Mouse (Mus musculus): Measurements from ENCODE around the gene Crk.
"Not testable (repeated sequence)": the region's sequence is repeated elsewhere in the genome, so short reads cannot be mapped to it uniquely, and the experiment has no call there.

Crk gene

DNA sequence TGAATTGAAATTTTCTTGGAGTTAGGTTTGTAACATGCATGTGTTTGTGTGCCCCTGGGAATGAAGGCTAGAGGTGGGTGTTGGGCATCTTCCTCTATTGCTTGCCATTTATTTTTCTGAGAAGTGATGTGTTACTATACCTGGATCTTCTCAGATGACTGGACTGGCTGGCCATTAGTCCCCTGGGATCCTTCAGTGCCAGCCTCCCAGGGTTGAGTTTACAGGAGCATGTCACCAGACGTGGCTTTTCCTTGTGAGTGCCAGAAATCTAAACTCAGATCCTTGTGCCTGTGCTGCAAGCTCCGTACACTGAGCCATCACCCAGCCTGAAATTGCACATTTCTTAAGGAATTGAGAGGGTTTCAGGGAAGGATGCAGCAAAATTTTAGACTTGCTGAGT lies 5.9 kb downstream of the Crk start:
- no peak for DNase-seq (ENCODE audit: low spot score in 2 of 2)

DNA sequence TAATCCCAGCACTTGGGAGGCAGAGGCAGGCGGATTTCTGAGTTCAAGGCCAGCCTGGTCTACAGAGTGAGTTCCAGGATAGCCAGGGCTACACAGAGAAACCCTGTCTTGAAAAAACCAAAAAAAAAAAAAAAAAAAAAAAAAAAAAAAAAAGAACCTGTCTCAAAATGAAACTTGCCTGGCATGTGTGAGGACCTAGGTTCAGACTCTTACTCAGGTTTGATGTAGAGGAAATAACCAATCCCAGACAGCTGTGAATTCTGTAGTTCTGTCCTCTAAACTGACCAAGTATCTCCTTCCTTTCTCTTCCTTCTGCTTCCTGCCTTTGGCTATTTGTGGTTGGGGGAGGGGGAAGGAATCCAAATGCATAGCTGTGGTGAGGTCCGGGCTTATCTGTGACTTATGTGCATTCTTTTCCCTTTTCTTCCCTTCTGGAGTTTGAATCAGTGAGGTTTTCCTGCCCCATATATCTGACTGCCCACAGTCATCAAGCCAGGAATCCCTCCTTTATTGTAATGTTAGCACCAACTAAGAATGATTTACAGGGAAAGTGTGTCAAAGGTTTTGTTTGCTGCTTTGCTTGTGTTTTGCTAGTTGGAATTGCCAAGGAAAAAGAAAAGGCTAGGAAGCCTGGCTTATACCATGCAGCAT lies 8.4 kb downstream of the Crk start:
- no peak for DNase-seq (ENCODE audit: low spot score in 2 of 2)

DNA sequence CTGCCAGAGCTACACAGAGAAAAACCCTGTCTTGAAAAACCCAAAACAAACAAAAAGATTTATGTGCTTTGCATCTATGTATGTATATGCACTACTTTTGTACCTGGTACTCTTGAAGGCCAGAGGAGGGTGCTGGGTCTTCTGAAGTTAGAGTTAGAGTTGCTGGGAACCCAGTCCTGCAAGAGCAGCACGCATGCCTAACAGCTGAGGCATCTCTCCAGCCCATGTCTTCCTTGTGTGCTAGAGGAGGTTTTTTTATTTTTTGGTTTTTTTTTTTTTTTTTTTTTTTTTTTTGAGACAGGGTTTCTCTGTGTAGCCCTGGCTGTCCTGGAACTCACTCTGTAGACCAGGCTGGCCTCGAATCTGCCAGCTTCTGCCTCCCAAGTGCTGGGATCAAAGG lies 9.1 kb downstream of the Crk start:
- no peak for DNase-seq (ENCODE audit: low spot score in 2 of 2)

DNA sequence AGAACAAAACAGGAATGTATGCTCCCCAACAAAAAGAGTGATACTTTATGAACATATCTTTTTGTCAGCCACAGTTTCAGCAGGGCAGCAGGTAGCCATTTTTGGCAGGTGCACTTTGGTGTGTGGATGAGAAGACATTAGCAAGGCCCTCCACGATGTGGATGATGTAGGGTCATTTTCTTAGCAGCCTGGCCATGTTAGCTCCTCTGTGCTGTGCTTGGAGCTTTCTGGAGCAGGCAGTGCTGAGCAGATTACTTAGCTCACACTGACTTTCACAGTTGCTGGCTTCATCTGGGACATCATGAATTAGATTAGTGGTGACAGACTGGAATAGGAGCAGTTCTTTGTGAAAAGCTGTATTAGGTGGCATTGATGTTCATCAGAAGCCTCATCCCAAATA lies 10.9 kb downstream of the Crk start:
- no peak for DNase-seq (ENCODE audit: low spot score in 2 of 2)

DNA sequence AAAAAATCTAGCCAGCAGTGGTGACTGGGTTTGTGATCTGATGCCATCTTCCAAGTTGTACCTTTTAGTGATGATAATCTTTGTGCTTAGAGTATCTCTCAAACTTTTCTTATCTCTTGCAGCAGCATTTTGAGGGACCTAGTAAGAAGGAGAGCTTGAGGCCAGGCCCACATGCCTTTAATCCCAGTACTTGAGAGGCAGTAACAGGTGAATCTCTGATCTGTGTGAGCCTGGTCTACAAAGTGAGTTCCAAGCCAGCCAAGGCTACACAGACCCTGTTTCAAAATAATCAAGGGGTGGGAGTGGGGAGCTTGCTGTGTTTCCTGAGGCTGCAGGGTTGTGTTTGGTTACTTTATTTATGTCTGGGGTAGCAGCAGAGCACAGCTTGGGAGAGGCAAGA lies 12.0 kb downstream of the Crk start:
- DNase-seq (ENCODE audit: low spot score in 2 of 2) = no peak

DNA sequence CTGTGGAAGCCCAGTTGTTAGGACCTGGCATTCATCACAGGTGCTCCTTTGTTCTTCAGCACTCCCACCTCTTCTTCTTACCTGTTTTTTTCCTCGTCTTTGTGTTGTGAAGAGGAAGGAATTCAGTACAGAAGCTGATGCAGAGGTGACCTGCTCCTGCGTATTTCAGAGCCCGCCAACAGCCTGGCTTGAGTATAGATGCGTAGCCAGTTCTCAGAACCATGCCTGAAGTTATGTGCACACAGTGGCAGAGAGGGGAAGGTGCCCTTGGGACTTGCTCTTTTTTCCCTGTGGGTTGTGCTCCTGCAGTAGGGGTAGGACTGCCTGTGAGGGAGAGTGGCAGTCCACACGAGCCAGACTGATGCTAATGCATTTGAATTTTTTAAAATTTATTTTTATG lies 14.5 kb downstream of the Crk start:
- DNase-seq (ENCODE audit: low spot score in 2 of 2) = no peak

DNA sequence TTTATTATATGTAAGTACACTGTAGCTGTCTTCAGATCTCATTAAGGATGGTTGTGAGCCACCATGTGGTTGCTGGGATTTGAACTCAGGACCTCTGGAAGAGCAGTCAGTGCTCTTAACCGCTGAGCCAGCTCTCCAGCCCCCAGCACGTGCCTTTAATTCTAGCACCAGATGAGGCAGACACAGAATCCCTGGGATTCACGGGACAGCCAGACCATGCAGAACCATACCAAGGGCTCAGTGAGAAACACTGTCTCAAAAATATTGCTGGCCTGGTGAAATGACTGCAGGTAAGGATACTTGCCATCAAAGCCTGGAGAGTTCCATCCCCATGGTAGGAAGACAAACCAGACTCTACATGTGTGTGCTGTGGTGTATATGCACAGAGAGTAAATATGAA lies 18.4 kb downstream of the Crk start:
- DNase-seq (ENCODE audit: low spot score in 2 of 2) = not testable (repeated sequence)

DNA sequence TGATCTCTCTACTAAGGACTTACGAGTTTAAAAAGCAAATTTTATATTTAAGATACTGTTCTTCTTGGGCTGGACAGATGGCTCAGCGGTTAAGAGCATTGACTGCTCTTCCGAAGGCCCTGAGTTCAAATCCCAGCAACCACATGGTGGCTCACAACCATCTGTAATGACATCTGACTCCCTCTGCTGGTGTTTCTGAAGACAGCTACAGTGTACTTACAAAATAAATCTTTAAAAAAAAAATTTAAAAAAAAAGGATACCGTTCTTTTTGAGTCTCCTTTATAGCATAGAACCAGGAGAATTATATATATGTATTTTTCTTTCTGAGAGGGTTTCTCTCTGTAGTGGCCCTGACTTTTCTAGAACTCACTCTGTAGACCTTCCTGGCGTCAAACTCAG lies 21.5 kb downstream of the Crk start:
- DNase-seq (ENCODE audit: low spot score in 2 of 2) = no peak

DNA sequence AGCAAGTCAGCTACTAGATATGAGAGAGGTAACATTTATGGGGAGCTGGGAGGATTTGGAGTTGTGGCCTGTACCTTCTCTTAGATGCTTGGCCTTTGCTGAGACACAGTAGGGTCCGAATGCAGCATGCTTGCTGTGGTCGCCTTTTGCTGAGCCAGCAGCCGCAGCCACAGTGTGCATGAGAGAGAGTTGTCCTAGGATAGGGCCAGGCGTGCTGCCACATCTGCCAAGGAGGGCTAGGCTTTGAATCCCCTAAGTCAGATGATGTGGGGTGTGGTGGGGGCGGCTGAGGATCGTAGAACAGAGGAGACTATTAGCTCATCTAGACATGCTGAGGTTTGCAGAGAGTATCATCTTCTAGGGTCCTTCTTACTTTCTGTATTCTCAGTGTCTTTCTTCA lies 23.7 kb downstream of the Crk start:
- no peak for DNase-seq (ENCODE audit: low spot score in 2 of 2)

DNA sequence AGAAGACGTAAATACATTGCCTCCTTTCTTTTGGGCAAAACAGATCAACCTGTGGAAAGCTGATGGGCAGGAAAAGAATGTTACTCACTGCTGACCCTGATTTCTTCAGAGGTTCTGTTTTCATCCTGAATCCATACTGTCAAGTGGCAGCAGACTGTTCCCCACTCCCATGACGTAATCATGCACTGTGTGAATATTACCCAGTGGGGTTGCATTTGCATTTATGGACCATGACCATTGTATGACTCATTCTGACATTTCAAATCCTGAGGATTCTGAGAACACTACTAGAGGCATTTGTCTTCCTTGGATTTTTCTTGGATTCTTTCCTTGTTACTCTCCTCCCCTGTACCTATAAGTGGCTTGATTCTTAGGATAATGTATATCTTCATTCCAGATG lies 24.7 kb downstream of the Crk start:
- no peak for DNase-seq (ENCODE audit: low spot score in 2 of 2)

DNA sequence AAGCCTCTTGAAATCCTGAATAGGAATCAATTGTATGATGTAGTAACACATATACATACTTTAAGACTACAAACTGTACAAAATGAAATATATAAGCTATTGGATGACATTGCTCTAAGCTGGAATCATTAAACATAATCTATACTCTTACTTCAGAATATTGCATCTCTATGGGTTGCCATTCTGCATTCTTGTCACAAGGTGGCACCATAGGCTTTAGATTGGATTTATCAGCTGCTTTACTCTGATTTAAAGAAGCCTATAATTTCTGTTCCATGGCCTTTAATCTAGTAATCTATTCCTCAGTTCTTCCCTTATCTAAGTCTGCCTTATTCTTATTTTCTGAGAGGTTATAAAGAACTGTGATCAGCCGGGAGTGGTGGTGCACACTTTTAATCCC lies 34.9 kb downstream of the Crk start:
- DNase-seq (ENCODE audit: low spot score in 2 of 2) = no peak

DNA sequence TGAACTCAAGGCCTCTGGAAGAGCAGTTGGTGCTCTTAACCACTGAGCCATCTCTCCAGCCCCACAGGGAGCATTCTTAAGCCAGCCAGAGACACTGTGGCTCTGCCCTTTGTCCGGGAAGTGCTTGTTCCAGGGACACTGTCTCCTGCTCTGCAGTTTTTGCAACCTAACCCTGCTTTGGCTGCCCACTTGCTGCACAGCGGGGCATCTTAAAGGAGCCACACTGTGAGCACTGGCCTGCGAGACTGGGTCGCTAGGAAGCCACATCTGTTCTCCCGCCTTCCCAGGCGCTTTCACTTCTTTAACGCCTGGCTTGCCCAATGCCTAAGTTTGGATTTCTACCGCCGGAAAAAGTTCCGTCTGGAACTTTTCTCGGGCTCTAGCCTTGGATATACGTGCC lies 36.5 kb downstream of the Crk start:
- no peak for DNase-seq (ENCODE audit: low spot score in 2 of 2)

DNA sequence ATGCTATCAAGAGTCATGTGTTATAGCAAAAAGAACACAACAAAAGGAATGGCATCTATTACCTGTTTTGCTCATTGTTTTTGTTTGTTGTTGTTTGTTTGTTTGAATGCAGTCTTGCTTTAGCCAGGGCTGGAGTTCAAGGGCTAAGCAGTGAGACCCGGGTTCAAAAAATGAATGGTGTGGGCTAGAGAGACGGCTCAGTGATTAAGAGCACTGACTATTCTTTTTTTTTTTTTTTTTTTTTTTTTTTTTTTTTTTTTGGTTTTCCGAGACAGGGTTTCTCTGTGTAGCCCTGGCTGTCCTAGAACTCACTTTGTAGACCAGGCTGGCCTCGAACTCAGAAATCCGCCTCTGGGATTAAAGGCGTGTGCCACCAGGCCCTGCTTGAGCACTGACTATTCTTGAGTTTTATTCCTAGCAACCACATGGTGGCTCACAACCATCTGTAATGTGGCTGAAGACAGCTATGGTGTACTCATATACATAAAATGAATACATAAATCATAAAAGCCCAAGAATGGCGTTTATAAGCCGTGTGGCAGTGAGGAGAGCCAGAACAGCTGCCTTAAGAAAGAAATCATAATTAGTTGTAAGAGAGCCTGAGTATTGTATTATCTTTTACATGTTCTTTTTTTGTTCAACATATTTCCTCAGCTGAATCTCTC lies 37.7 kb downstream of the Crk start:
- DNase-seq (ENCODE audit: low spot score in 2 of 2) = no peak

DNA sequence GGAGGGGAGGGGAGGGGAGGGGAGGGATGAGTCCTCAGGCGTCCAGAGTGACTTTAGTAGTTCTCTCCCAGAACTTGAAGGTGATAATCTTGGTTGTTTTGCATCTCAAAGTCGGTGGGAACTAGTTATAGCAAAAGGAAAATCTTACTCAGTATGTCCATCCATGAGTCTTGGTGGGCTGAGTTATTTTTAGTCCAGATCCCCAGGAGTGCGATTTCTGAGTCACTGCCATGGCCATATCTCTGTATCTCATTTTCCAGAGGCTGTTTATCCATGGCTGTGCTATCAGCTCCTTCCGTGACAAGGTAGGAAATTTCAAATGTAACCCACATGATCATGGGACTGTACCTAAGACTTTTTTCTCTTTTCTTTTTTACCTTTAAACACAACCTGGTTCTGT lies 43.3 kb downstream of the Crk start:
- DNase-seq (ENCODE audit: low spot score in 2 of 2) = no peak

DNA sequence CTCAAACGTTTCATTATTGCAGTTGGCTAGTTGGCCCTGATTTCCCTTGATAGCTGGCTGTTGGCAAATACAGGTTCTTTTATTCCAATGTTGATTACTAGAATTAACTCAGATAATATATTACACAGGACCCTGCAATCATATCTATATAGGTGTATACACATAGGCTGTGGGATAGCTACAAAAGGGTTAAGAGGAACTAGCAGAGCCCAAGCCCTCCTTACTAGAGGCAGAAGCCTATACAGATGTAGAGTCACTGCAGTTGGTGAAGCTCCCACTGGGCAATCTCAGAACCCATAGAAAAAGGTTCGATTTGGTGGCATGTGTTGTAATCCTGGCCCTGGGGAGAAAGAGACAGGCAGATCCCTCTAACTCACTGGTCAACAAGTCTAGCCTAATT lies 48.1 kb downstream of the Crk start:
- no peak for DNase-seq (ENCODE audit: low spot score in 2 of 2)

DNA sequence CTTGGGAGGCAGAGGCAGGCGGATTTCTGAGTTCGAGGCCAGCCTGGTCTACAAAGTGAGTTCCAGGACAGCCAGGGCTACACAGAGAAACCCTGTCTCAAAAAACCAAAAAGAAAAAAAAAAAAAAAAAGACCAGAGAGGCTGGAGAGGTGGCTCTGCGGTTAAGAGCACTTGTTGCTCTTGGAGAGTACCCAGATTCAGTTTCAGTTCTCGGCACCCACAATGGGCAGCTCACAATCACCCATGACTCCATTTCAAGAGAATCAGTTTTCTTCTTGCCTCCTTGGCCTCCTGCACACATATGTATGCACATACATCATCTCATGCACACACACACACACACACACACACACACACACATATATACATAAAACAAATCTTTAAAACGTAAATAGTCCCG lies 48.6 kb downstream of the Crk start:
- DNase-seq (ENCODE audit: low spot score in 2 of 2) = not testable (repeated sequence)

DNA sequence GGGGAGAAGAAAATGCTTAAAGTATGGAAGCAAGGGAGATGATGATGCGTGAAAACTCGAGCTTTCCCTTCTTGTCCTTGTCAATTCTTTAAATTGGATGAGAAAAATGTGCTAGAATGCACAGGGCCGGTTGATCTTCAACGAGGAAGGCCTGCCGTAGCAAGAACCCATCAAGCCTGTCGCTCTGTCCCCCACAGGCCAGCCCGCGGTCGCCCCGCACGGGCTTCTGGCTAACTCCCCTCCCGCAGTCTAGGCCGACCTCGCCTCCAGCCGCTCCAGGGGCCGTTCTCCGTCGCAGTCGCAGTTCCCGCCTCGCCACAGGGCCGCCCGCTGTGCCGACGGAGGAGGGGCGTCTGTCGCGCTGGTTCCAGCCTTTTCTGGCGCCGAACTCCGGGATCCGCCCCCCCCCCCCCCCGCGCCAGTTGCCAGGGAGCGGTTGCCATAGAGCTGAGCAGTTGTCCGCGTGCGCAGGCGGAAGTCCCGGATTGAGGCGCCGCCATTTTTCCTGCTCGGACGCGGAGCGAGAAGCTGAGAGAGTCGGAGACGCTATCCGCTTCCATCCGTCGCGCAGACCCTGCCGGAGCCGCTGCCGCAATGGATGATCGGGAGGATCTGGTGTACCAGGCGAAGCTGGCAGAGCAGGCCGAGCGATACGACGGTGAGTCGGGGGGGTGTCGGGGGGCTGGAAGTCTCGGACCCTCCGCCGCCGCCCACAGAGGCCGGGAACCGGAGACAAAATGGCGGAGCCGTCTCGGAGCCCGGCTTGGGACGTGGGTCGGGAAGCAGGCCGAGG lies 53.6 kb downstream of the Crk start, which contains the start of gene Ywhae:
Ywhae (plus strand) TSS at position 436 of the 793 bp plus-strand sequence.
- peak; percentile 90 to 93 for DNase-seq (ENCODE audit: low spot score in 2 of 2)

DNA sequence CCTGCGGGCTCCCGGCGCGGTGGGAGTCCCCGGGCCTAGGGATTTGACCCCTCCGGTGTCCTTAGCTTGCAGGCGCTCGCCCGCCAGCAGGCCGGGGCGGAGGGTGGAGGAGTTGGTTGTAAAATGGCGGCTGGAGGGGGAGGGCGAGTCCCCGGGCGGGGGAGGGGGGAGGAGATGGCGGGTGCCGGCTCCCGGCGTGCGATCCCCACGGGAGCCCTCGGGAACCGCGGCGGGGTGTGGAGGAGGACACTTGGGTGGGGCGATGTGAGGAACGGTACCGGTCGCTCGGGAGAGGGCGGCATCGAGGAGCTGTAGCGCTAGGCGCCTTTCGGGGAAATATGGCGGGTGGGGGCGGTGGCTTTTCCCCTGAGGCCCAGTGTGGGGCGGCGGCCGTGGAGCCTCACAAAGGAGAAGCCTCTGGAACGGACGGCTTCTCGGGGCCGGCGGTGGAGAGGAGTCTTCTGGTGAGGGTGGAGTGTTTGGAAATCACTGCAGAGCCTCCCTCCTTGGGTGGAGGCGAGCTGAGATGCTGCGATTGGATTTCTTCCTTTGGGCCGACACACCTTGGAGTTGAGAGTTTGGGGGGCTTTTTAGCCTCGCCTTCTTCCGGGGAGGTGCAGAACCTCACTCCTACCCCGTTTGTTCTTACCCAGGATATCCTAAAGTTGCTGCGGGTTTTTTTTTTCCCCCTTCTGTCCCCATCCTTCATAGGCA lies 54.3 kb downstream of the Crk start:
- DNase-seq (ENCODE audit: low spot score in 2 of 2) = peak; percentile 68 to 79

DNA sequence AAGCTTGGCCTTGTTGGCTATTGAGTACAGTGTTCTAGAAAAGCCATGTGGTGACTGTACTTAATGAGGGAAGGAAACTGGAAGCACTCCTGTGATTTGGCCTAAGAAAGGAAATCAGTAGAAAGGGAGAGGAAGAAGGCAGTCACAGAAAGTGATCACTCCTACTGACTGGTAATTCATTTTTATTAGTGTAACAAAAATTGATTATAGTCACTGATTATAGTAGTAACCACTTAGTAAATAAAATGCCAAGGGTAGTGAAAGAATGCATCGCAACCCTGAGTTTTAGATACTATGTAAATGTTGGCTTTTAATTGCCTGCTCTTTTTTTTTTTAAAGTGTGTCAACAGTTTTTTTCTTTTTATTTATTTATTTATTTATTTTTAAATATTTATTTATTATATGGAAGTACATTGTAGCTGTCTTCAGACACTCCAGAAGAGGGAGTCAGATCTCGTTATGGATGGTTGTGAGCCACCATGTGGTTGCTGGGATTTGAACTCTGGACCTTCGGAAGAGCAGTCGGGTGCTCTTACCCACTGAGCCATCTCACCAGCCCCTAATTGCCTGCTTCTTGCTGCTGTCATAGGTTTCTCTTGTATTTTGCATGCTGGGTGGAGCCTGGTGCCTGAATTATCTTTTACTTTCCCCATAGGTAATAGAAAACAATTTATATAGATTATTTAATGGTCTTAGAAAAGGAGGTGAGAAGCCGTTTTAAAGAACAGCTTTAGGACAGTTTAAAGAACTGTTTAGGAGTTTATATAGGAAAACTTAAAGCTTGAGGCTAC lies 56.6 kb downstream of the Crk start:
- no peak for DNase-seq (ENCODE audit: low spot score in 2 of 2)

DNA sequence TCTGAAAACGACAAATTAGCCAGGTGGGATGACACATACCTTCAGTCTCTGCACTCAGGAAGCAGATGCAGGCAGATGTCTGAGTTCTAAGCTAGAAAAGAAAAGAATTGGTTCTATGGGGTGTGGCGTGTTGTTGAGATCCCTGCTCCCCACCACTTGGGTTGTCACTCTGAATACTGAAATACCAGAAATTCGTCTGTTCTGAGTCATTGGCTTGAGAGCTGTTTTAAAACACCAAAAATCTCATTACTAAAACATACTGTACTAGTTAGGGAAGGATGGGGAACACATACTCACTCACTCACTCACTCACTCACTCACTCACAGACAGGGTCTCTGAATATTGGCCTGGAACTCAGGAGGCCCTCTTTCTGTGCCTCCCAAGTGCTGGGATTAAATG lies 57.9 kb downstream of the Crk start:
- DNase-seq (ENCODE audit: low spot score in 2 of 2) = no peak

DNA sequence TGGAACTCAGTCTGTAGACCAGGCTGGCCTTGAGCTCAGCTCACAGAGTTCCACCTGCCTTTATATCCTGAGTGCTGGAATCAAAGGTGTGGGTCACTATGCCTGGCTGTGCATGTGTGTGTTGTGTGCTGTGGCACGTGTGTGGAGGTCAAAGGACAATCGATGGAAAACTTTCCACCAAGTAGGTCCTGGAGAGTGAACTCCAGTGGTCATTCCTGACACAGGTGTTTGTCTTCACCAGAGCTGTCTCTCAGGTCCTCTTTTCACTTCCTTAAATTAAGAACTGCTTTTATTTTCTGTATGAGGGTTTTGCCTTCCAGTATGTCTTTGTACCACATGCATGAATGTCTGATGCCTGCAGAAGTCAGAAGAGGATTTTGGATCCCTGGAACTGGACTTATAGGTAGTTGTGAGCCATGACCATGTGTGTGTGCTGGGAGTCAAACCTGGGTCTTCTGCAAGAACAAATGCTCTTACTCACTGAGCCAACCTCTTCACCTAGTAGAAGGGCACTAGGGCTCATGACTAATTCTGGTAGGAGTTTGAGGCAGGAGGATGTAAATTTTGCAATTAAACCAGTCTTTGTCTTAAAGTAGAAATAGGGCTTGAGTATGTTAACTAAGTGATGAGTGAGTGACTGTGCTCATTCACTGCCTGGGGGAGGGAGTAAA lies 58.9 kb downstream of the Crk start:
- no peak for DNase-seq (ENCODE audit: low spot score in 2 of 2)
